Mouse (Mus musculus) brain, embryonic 14.5 days (tissue): ENCODE results near the gene AU015836.

ENCODE experiments used
- CTCF ChIP-seq: fragments of 200-500 bp; IDR thresholded peaks from 2 replicates; pipeline ENCODE4 v1.5.1; 2012; ENCODE audit warnings: inconsistent platforms, mild to moderate bottlenecking, moderate library complexity, borderline replicate concordance; ENCODE audit not compliant: insufficient read depth, insufficient read length; ENCODE audit errors: extremely low read depth
- POLR2A ChIP-seq: fragments of 200-500 bp; IDR thresholded peaks from 2 replicates; pipeline ENCODE4 v1.6.1; 2012; ENCODE audit warnings: mild to moderate bottlenecking, inconsistent platforms, borderline replicate concordance; ENCODE audit not compliant: poor library complexity, insufficient read depth, insufficient read length, severe bottlenecking; ENCODE audit errors: extremely low read depth

- TF ChIP-seq POLR2A (no peak), CTCF (no peak)
These were observed 38.5 kb downstream of the AU015836 start for GRCm38 (mm10) chrX:94006991-94007390.
